Mouse (Mus musculus) MEL (cell line): ENCODE data around the gene Ssr1. TPM values are rescaled to one million over a fixed set of nuclear protein-coding genes. Genes with fewer than 3 reads are reported as not detected.

Source experiments
- DNase-seq: peaks from one replicate; pipeline ENCODE4 v3.0.0; 2011; ENCODE audit warnings: low read depth, low spot score
- H3K27ac ChIP-seq: 2 replicates; pipeline ENCODE4 v1.5.1; 2012; ENCODE audit warnings: low read depth, mild to moderate bottlenecking, control low read depth, low read length, moderate library complexity; ENCODE audit not compliant: control insufficient read depth
- H3K27me3 ChIP-seq, 2 experiments: fragments of 150-350 bp in 1 of 2; sonication (generic) in 1 of 2; 2 replicates each; pipeline ENCODE4 v1.6.1; 2012; ENCODE audit warnings: low read length in 2 of 2, mild to moderate bottlenecking in 2 of 2, improper control_type of control experiment in 1 of 2, moderate library complexity in 1 of 2; ENCODE audit not compliant: insufficient read depth in 2 of 2, control insufficient read depth in 1 of 2
- H3K36me3 ChIP-seq, 2 experiments: 2 replicates each; pipeline ENCODE4 v1.6.1; 2012 to 2014; ENCODE audit warnings: low read length in 2 of 2, improper control_type of control experiment in 1 of 2, inconsistent platforms in 1 of 2, mild to moderate bottlenecking in 1 of 2; ENCODE audit not compliant: insufficient read depth in 2 of 2, control insufficient read depth in 1 of 2
- H3K4me1 ChIP-seq, 2 experiments: fragments of 150-350 bp in 1 of 2; sonication (generic) in 1 of 2; 2 replicates each; pipeline ENCODE4 v1.6.1; 2012; ENCODE audit warnings: low read length in 2 of 2, improper control_type of control experiment in 1 of 2, mild to moderate bottlenecking in 1 of 2; ENCODE audit not compliant: insufficient read depth in 2 of 2, control insufficient read depth in 1 of 2
- H3K4me3 ChIP-seq, 2 experiments: fragments of 150-350 bp in 1 of 2; sonication (generic) in 1 of 2; 2 replicates each; pipeline ENCODE4 v1.5.1; 2012; ENCODE audit warnings: low read depth in 2 of 2, low read length in 2 of 2, mild to moderate bottlenecking in 2 of 2, moderate library complexity in 2 of 2, control low read depth in 1 of 2, improper control_type of control experiment in 1 of 2; ENCODE audit not compliant: control insufficient read depth in 1 of 2, insufficient read depth in 1 of 2
- H3K79me2 ChIP-seq: 2 replicates; pipeline ENCODE4 v1.6.1; 2012; ENCODE audit warnings: mild to moderate bottlenecking, low read length, moderate library complexity; ENCODE audit not compliant: control insufficient read depth, poor library complexity, insufficient read depth
- H3K9ac ChIP-seq: 2 replicates; pipeline ENCODE4 v1.6.1; 2012; ENCODE audit warnings: low read depth, mild to moderate bottlenecking, control low read depth, low read length, moderate library complexity; ENCODE audit not compliant: control insufficient read depth, poor library complexity, severe bottlenecking
- H3K9me3 ChIP-seq: fragments of 150-350 bp; sonication (generic); replicated peaks from 2 replicates; pipeline ENCODE4 v1.6.1; 2012; ENCODE audit warnings: mild to moderate bottlenecking, low read length, improper control_type of control experiment, moderate library complexity; ENCODE audit not compliant: insufficient read depth
- BHLHE40 ChIP-seq: IDR thresholded peaks from 2 replicates; pipeline ENCODE4 v1.6.1; 2012; ENCODE audit warnings: low read depth, mild to moderate bottlenecking, inconsistent platforms, low read length, improper control_type of control experiment, borderline replicate concordance
- CHD2 ChIP-seq: IDR thresholded peaks from 2 replicates; pipeline ENCODE4 v1.6.1; 2011; ENCODE audit warnings: low read length, improper control_type of control experiment
- CTCF ChIP-seq, 3 experiments: IDR thresholded peaks in 2 of 3; conservative IDR thresholded peaks in 1 of 3; 2 replicates each; pipeline ENCODE4 v1.5.1; 2011 to 2012; ENCODE audit warnings: low read length in 3 of 3, low read depth in 2 of 3, mild to moderate bottlenecking in 2 of 3, improper control_type of control experiment in 1 of 3, inconsistent platforms in 1 of 3, mixed read lengths in 1 of 3, moderate library complexity in 1 of 3; ENCODE audit not compliant: control insufficient read depth in 1 of 3, insufficient read depth in 1 of 3, poor library complexity in 1 of 3, severe bottlenecking in 1 of 3
- E2F4 ChIP-seq: IDR thresholded peaks from 2 replicates; pipeline ENCODE4 v1.6.1; 2011; ENCODE audit warnings: low read depth, low read length, improper control_type of control experiment, borderline replicate concordance
- ELF1 ChIP-seq: IDR thresholded peaks from 2 replicates; pipeline ENCODE4 v1.6.1; 2014; ENCODE audit warnings: low read depth, mild to moderate bottlenecking, inconsistent platforms, low read length, improper control_type of control experiment, moderate library complexity
- GABPA ChIP-seq: IDR thresholded peaks from 2 replicates; pipeline ENCODE4 v1.6.1; 2012; ENCODE audit warnings: low read depth, mild to moderate bottlenecking, inconsistent platforms, low read length, improper control_type of control experiment, moderate library complexity
- GATA1 ChIP-seq: IDR thresholded peaks from 2 replicates; pipeline ENCODE4 v1.6.1; 2011; ENCODE audit warnings: low read depth, low read length, improper control_type of control experiment
- HCFC1 ChIP-seq: IDR thresholded peaks from 2 replicates; pipeline ENCODE4 v1.6.1; 2012; ENCODE audit warnings: low read depth, mild to moderate bottlenecking, inconsistent platforms, low read length, improper control_type of control experiment, moderate library complexity
- JUND ChIP-seq: IDR thresholded peaks from 2 replicates; pipeline ENCODE4 v1.6.1; 2011; ENCODE audit warnings: low read depth, mild to moderate bottlenecking, improper control_type of control experiment, low read length
- KAT2A ChIP-seq: conservative IDR thresholded peaks from 2 replicates; pipeline ENCODE4 v1.6.1; 2012; ENCODE audit warnings: low read depth, low read length, improper control_type of control experiment, inconsistent platforms
- MAFK ChIP-seq: IDR thresholded peaks from 2 replicates; pipeline ENCODE4 v1.6.1; 2011; ENCODE audit warnings: low read depth, mild to moderate bottlenecking, low read length, improper control_type of control experiment, borderline replicate concordance
- MAZ ChIP-seq: IDR thresholded peaks from 2 replicates; pipeline ENCODE4 v1.6.1; 2012; ENCODE audit warnings: low read depth, mild to moderate bottlenecking, inconsistent platforms, low read length, improper control_type of control experiment
- MEF2A ChIP-seq: IDR thresholded peaks from 2 replicates; pipeline ENCODE4 v1.6.1; 2014; ENCODE audit warnings: low read depth, mild to moderate bottlenecking, inconsistent platforms, low read length, improper control_type of control experiment; ENCODE audit not compliant: poor library complexity, insufficient replicate concordance, severe bottlenecking; ENCODE audit errors: extremely low read depth
- MYB ChIP-seq: IDR thresholded peaks from 2 replicates; pipeline ENCODE4 v1.6.1; 2011; ENCODE audit warnings: mild to moderate bottlenecking, low read depth, low read length, improper control_type of control experiment
- NRF1 ChIP-seq: IDR thresholded peaks from 2 replicates; pipeline ENCODE4 v1.6.1; 2014; ENCODE audit warnings: low read depth, mild to moderate bottlenecking, inconsistent platforms, low read length, improper control_type of control experiment, moderate library complexity; ENCODE audit not compliant: poor library complexity, insufficient read depth, severe bottlenecking
- POLR2AphosphoS2 ChIP-seq: IDR thresholded peaks from 2 replicates; pipeline ENCODE4 v1.6.1; 2011; ENCODE audit warnings: low read length, improper control_type of control experiment
- POLR2AphosphoS5 ChIP-seq: IDR thresholded peaks from 2 replicates; pipeline ENCODE4 v1.6.1; 2012; ENCODE audit warnings: low read depth, borderline replicate concordance, mild to moderate bottlenecking, inconsistent platforms, low read length, moderate library complexity, mixed read lengths
- RAD21 ChIP-seq: IDR thresholded peaks from 2 replicates; pipeline ENCODE4 v1.6.1; 2011; ENCODE audit warnings: mild to moderate bottlenecking, low read depth, low read length, improper control_type of control experiment
- SIN3A ChIP-seq: IDR thresholded peaks from 2 replicates; pipeline ENCODE4 v1.6.1; 2012; ENCODE audit warnings: low read length, improper control_type of control experiment, inconsistent platforms
- SMC3 ChIP-seq: IDR thresholded peaks from 2 replicates; pipeline ENCODE4 v1.6.1; 2011; ENCODE audit warnings: low read depth, low read length, improper control_type of control experiment
- TCF12 ChIP-seq: IDR thresholded peaks from 2 replicates; pipeline ENCODE4 v1.6.1; 2014; ENCODE audit warnings: low read depth, mild to moderate bottlenecking, inconsistent platforms, low read length, improper control_type of control experiment, moderate library complexity
- UBTF ChIP-seq: IDR thresholded peaks from 2 replicates; pipeline ENCODE4 v1.6.1; 2012; ENCODE audit warnings: low read depth, mild to moderate bottlenecking, inconsistent platforms, low read length, improper control_type of control experiment, moderate library complexity, borderline replicate concordance; ENCODE audit not compliant: insufficient read depth
- USF1 ChIP-seq: IDR thresholded peaks from 2 replicates; pipeline ENCODE4 v1.6.1; 2014; ENCODE audit warnings: low read depth, mild to moderate bottlenecking, inconsistent platforms, low read length, improper control_type of control experiment, moderate library complexity
- ZC3H11A ChIP-seq: IDR thresholded peaks from 2 replicates; pipeline ENCODE4 v1.6.1; 2012; ENCODE audit warnings: low read depth, mild to moderate bottlenecking, inconsistent platforms, low read length, improper control_type of control experiment
- ZKSCAN1 ChIP-seq: IDR thresholded peaks from 2 replicates; pipeline ENCODE4 v1.6.1; 2012; ENCODE audit warnings: low read depth, mild to moderate bottlenecking, inconsistent platforms, low read length, improper control_type of control experiment, moderate library complexity
- ZMIZ1 ChIP-seq: IDR thresholded peaks from 2 replicates; pipeline ENCODE4 v1.6.1; 2012; ENCODE audit warnings: low read depth, mild to moderate bottlenecking, inconsistent platforms, low read length, improper control_type of control experiment, moderate library complexity
- polyA plus RNA-seq, 2 experiments: library from polyadenylated mRNA; stranded (reverse) in 1 of 2; unstranded in 1 of 2; fragments of >175 nt in 1 of 2; fragments of >200 nt in 1 of 2; gene quantifications; 2 replicates each; pipeline versions ENCODE4 v1.2.1 to v1.2.4; 2012; ENCODE audit warnings: low replicate concordance in 2 of 2, low read depth in 1 of 2; ENCODE audit not compliant: insufficient read length in 2 of 2, insufficient read depth in 1 of 2, missing spikeins in 1 of 2
- total RNA-seq: library from RNA; depleted of rRNA; stranded (reverse); fragments of 300-350 nt; gene quantifications from 2 replicates; pipeline ENCODE4 v1.2.3, GENCODE M21; 2012

Gene Ssr1
- total and polyA plus RNA-seq, 3 experiments: 30.9 to 104 (median 77.2) TPM

DNA sequence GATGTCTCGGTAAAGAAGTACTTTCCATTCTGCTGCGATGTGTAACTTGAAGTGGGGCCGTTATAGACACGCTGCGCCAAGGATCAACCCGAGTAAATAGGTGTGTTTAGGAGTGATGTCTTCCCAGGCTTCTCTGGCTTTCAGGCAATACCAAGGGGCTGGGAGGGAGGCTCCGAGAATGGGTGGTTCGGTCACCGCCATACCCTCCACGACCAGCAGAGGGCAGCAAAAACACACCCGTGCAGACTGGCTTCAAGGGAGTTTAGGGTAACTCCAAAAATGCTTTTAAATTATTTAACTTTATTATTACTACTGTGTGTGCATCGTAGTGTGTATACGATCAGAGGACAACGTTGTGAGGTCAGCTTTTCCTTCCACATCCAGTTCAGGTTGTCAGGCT, 24.7 kb downstream of the Ssr1 start:
- peak; percentile 79 for DNase-seq
- H3K9ac ChIP-seq: no peak overlapping the region
- H3K4me3 ChIP-seq: no peak overlapping the region
- no peaks in the 10 kb centered on the region for H3K27me3 ChIP-seq
- peaks cover 0 to 5% of the 10 kb centered on the region in 2 experiments; a peak in 2 of 4 replicates for H3K4me1 ChIP-seq
- no peaks in the 10 kb centered on the region for H3K79me2 ChIP-seq
- no peaks in the 10 kb centered on the region for H3K9me3 ChIP-seq
- TF ChIP-seq SMC3 (peak; percentile 91), CTCF (IDR thresholded peaks at IDR 0.05 in 2 of 3, conservative IDR thresholded peaks at IDR 0.05 in 1 of 3; ENCODE audit: control insufficient read depth in 1 of 3, insufficient read depth in 1 of 3, low read depth in 2 of 3, low read length in 3 of 3, poor library complexity in 1 of 3, severe bottlenecking in 1 of 3) (peak; percentile 91 to 97 (median 96)), RAD21 (peak; percentile 94), ELF1 (no peak), ZC3H11A (peak; percentile 91), CHD2 (no peak), SIN3A (peak; percentile 36; the same call in 1 of the 2 replicates), HCFC1 (peak; percentile 47; the same call in 1 of the 2 replicates)
- H3K27ac ChIP-seq: no peak overlapping the region
- peaks cover 0 to 2% of the 10 kb centered on the region in 2 experiments; a peak in 2 of 4 replicates for H3K36me3 ChIP-seq

DNA sequence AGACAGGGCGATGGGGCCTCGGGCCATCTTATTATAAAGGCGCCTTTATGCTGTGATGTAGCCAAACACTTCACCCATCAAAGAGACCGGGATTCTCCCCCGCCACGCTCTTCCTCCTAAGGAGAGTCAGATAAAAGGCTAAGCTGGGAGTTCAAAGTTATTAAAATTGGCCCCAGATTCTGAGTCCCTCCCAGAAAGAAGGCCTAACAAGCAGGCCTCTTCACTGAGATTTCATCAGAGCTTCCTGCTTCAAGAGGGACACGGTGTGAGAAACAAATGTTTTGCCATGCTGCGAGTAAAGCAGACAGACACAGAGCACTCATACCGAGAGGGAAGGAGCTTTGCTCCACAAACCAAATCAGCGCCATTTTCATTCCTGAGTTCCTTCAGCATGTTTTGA, 26.5 kb downstream of the Ssr1 start:
- Histone ChIP-seq H3K79me2 (no peaks in the 10 kb centered on the region; the same call in 1 of the 2 replicates), H3K4me1 (peaks cover 0 to 10% of the 10 kb centered on the region in 2 experiments; a peak in 2 of 4 replicates), H3K9ac (no peak overlapping the region)

DNA sequence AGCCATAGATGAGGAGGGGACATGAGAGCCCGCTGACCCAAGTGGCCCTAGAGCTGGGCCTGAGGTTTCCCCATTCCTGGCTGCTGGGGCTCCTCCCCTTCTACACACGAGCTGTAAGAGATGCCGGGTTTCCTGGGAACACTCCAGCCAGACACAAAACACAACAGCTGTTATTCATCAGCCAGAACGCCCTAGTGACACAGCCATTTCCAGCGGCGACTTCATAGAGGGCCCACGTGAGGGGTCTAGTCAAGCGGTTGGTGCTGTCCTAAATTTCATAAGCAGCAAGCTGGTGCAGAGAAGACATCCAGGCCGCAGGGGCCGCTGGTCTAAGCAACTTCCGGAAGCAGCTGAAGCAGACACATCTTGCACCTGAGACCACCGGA, 27.0 kb downstream of the Ssr1 start:
- Histone ChIP-seq H3K4me3 (no peak overlapping the region), H3K4me1 (peaks cover 0 to 14% of the 10 kb centered on the region in 2 experiments; a peak in 2 of 4 replicates), H3K9me3 (no peaks in the 10 kb centered on the region), H3K27me3 (no peaks in the 10 kb centered on the region), H3K79me2 (no peaks in the 10 kb centered on the region; the same call in 1 of the 2 replicates), H3K27ac (no peak overlapping the region), H3K36me3 (peaks cover 0 to 2% of the 10 kb centered on the region in 2 experiments; a peak in 2 of 4 replicates), H3K9ac (no peak overlapping the region)
- no peak for DNase-seq
- TF ChIP-seq MYB (no peak), ZKSCAN1 (no peak), MEF2A (no peak), ZMIZ1 (no peak), TCF12 (no peak), POLR2AphosphoS5 (no peak), ELF1 (no peak), UBTF (no peak), KAT2A (no peak), MAFK (no peak), SIN3A (no peak), POLR2AphosphoS2 (no peak), ZC3H11A (no peak), E2F4 (no peak), NRF1 (no peak)

More for the DNA sequence above, 26.5 kb downstream of the Ssr1 start:
- DNase-seq: no peak
- H3K9me3 ChIP-seq: no peaks in the 10 kb centered on the region
- H3K36me3 ChIP-seq: peaks cover 0 to 2% of the 10 kb centered on the region in 2 experiments; a peak in 2 of 4 replicates
- H3K27me3 ChIP-seq: no peaks in the 10 kb centered on the region
- H3K27ac ChIP-seq: no peak overlapping the region
- TF ChIP-seq NRF1 (no peak), GATA1 (no peak), MYB (no peak), SMC3 (no peak), GABPA (no peak), TCF12 (no peak), JUND (no peak), UBTF (no peak), USF1 (no peak), ELF1 (no peak), BHLHE40 (no peak), SIN3A (no peak), MAZ (no peak)
- no peak overlapping the region for H3K4me3 ChIP-seq
